Mouse (Mus musculus) MEL (cell line): ENCODE data around the gene Arhgap45.

Source experiments
- CTCF ChIP-seq, 3 experiments: IDR thresholded peaks in 2 of 3; conservative IDR thresholded peaks in 1 of 3; 2 replicates each; pipeline ENCODE4 v1.5.1; 2011 to 2012; ENCODE audit warnings: low read length in 3 of 3, low read depth in 2 of 3, mild to moderate bottlenecking in 2 of 3, improper control_type of control experiment in 1 of 3, inconsistent platforms in 1 of 3, mixed read lengths in 1 of 3, moderate library complexity in 1 of 3; ENCODE audit not compliant: control insufficient read depth in 1 of 3, insufficient read depth in 1 of 3, poor library complexity in 1 of 3, severe bottlenecking in 1 of 3
- UBTF ChIP-seq: IDR thresholded peaks from 2 replicates; pipeline ENCODE4 v1.6.1; 2012; ENCODE audit warnings: low read depth, mild to moderate bottlenecking, inconsistent platforms, low read length, improper control_type of control experiment, moderate library complexity, borderline replicate concordance; ENCODE audit not compliant: insufficient read depth

- TF ChIP-seq CTCF (IDR thresholded peaks at IDR 0.05 in 2 of 3, conservative IDR thresholded peaks at IDR 0.05 in 1 of 3; ENCODE audit: control insufficient read depth in 1 of 3, insufficient read depth in 1 of 3, low read depth in 2 of 3, low read length in 3 of 3, poor library complexity in 1 of 3, severe bottlenecking in 1 of 3) (no peak), UBTF (no peak)
Observed at GRCm38 (mm10) chr10:80071516-80071900, 55.1 kb downstream of the Arhgap45 start.
